ENCODE assay signal across 8 mouse cellular contexts in genomic region chr14:25800166-25800960, GRCm38 (mm10). TPM values are rescaled to one million over a fixed set of nuclear protein-coding genes. Genes with fewer than 3 reads are reported as not detected.
DNase-seq lines count a peak whose midpoint lies in the region; ATAC-seq and TF ChIP-seq lines count a peak whose summit lies in the region.

No protein-coding gene starts in this region.

- intact Hi-C loops in left cerebral cortex, adult 2 months (cut with DNase I): loop anchor here (2.0 to 10.0 kb wide), 2 partner anchors 64 to 88 kb away; no protein-coding TSS in a partner anchor

- peak; percentile 43 for DNase-seq in WW6 (ENCODE audit: low read depth, low spot score)
- DNase-seq in gastrocnemius, postnatal 10 days: peak; percentile 95
- peak; percentile 50 for DNase-seq in hindlimb bud, embryonic 11.5 days (ENCODE audit: extremely low spot score, low read depth, low spot score)
- peak; percentile 79 to 90 for DNase-seq in left cerebral cortex, adult 2 months (ENCODE audit: extremely low spot score in 1 of 2, low spot score in 2 of 2)
- DNase-seq in right cerebral cortex, postnatal 25 days: peak; percentile 81
- peak; percentile 92 for DNase-seq in urinary bladder, postnatal 25 days (ENCODE audit: low spot score)

- H3K4me3 ChIP-seq in left cerebral cortex, adult 2 months: no peak overlapping the region

- ATAC-seq in common myeloid progenitor, adult 5-6 weeks (replicated peaks; ENCODE audit: low read depth, poor library complexity, severe bottlenecking): peak; percentile 96
- peak; percentile 93 for ATAC-seq in megakaryocyte-erythroid progenitor cell, adult 5-6 weeks (replicated peaks; ENCODE audit: low FRiP score, low TSS enrichment, poor library complexity, severe bottlenecking)

- TF ChIP-seq CTCF in left cerebral cortex, adult 2 months (IDR thresholded peaks at IDR 0.05): peak; percentile 97

- H3K27ac ChIP-seq in left cerebral cortex, adult 2 months: peak overlapping the region; percentile 4; the same call in 1 of the 2 replicates

RNA-seq across cellular contexts. Expression of gene Zcchc24, which starts 31.5 kb away (rescaled TPM):
- total RNA-seq in common myeloid progenitor, adult 5-6 weeks (2017): 1.8 and 3.7 TPM in 2 replicates
- 10 to 100 TPM; 65.9 to 66.6 TPM for total RNA-seq in gastrocnemius, postnatal 10 days (2021)
- total RNA-seq in left cerebral cortex, adult 2 months (2021): 10 to 100 TPM; 47.0 TPM
- total RNA-seq in megakaryocyte-erythroid progenitor cell, adult 5-6 weeks (2014; fragmentation: Nextera tagmentation): 1.3 and 1.4 TPM in 2 replicates
- 0.91 and 1.4 TPM in 2 replicates for total RNA-seq in megakaryocyte-erythroid progenitor cell, adult 5-6 weeks (2017)

RNA-seq across cellular contexts. Expression of gene Anxa11, which starts 41.6 kb away (rescaled TPM):
- 7.4 and 12.9 TPM in 2 replicates for total RNA-seq in common myeloid progenitor, adult 5-6 weeks (2017)
- total RNA-seq in gastrocnemius, postnatal 10 days (2021): 10 to 100 TPM; 95.6 to 97.7 TPM
- 10 to 100 TPM; 40.4 to 50.7 TPM for total RNA-seq in left cerebral cortex, adult 2 months (2021)
- total RNA-seq in megakaryocyte-erythroid progenitor cell, adult 5-6 weeks (2014; fragmentation: Nextera tagmentation): 29.2 and 29.7 TPM in 2 replicates
- 5.1 and 6.1 TPM in 2 replicates for total RNA-seq in megakaryocyte-erythroid progenitor cell, adult 5-6 weeks (2017)

Comparison
In these comparisons a context has a peak if more than half of its experiments do, and no peak if none do; other contexts are left out.
1. DNase-seq: peak in every context shown above with its lines; median percentile 95 in gastrocnemius, postnatal 10 days; 92 in urinary bladder, postnatal 25 days; 84 in left cerebral cortex, adult 2 months; 81 in right cerebral cortex, postnatal 25 days; 50 in hindlimb bud, embryonic 11.5 days; 43 in WW6.
2. RNA of gene Zcchc24, which starts 31.5 kb away (total RNA-seq): 65.9 to 66.6 TPM in gastrocnemius, postnatal 10 days and 47.0 TPM in left cerebral cortex, adult 2 months; 1.8 to 3.7 TPM in common myeloid progenitor, adult 5-6 weeks and 0.91 to 1.4 TPM in megakaryocyte-erythroid progenitor cell, adult 5-6 weeks; every median in the first group is over 10 times any median in the second.